Mouse (Mus musculus) naive thymus-derived CD4-positive, alpha-beta T cell, adult 2 months (primary cell): Measurements from ENCODE around the gene Sp140.
"Not testable (repeated sequence)": the region's sequence is repeated elsewhere in the genome, so short reads cannot be mapped to it uniquely, and the experiment has no call there.

Experiments
- DNase-seq: peaks from one replicate; pipeline ENCODE4 v3.0.0-alpha.2; 2011; ENCODE audit warnings: low read depth

The Sp140 gene

GRCm38 (mm10) chr1:85649881-85650280 is 49.7 kb downstream of the Sp140 start, which contains the start of gene Sp100:
TSS of gene Sp100 (plus strand) at chr1:85649988.
- DNase-seq, result peak; percentile 72

DNA sequence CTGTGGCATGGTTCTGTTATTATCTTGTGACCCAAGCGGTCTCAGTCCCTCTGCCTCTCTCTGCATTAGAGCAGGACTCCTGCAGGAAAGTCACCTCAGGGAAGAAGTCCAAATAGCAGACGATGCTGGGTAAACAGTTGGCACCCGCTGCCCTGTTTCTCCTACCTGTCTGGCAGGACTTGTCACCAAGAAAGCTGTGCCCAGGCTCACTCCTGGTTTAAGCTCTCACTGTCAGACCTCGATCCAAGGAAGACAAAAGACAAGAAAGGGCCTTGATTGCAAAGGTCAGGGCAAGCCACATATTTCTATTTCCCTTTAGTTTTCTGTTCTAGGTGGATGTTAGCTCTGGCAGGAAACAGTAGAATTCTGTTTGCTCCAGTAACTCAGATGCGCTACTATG is 50.3 kb downstream of the Sp140 start:
- DNase-seq, result not testable (repeated sequence)

- DNase-seq, result peak; percentile 53
Observed at GRCm38 (mm10) chr1:85651770-85652275, 51.6 kb downstream of the Sp140 start.

DNA sequence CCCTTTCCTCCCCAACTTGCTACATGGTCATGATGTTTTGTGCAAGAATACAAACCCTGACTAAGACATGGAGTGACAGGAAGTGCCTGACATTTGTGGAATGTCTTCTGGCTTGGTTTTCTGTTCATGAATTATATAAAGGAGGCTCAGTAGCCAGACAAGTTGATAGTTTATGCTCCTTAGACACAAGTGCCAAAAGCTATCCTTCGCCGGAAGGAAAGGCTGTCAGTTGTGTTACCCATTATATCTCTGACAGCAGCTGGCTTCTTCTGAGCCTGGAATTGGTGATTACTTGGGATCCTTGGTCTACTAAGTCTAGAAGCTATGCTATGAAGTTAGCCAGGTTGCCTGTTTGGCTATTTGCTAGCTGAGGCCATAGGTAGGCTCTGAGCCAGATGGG is 57.0 kb downstream of the Sp140 start:
- DNase-seq, result not testable (repeated sequence)

DNA sequence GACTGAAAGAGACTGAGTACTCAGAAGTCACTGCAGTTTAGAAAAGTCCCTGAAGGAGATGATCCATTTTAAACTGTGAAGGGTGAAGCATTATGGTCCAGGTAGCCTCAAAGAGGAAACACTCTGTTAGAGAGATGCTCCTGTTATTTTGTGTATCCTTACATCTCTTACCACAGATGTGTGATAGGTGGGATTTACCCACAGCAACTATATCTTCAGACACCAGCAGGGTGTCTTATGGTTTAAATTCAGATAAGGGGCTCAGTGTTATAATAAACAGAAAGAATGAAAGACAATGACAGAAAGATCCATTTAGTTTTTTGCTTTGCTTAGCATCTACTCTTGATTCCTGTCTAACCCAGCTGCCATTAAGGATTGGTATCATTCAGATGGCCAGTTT is 64.1 kb downstream of the Sp140 start:
- DNase-seq, result no peak

DNA sequence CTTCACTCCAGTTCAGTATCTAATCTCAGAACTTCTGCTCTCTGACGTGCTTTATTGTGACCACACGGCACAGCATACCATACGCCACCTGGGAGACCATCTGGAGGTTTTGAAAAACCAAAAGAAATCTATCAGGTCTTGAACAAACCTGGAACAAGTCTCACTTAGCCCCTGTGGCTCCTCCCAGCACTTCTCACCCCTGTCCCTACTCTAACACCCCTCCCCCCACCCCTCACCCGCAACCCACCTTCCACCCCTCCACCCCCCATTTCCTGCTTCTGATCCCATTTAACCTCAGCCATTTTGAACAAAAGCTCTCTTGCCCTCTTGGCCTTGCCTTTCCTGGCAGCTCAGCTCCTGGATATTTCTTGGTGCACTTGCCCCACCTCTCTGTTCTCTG is 80.0 kb downstream of the Sp140 start:
- peak; percentile 59 for DNase-seq

DNA sequence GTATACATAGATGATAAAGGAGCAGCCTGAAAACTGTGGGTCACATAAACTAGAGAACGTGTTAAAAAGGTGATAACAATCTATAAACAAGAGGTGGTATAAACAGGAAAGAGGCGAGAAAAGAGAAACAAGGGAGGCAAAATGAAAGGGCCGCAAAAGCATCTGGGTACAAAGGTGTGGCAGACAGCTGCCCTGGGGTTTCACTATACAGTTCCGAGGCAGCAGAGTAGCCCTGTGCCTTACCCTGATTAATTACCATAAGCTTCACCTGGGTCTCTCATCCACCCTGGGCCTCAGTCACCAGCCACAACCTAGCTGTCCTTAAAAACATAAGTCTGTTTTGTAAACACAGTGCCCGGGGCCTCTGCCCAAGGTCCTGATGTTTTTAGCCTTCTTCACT is 86.5 kb downstream of the Sp140 start:
- peak; percentile 65 for DNase-seq

- DNase-seq, result peak; percentile 88
Observed at GRCm38 (mm10) chr1:85687346-85687745, 87.2 kb downstream of the Sp140 start.

DNA sequence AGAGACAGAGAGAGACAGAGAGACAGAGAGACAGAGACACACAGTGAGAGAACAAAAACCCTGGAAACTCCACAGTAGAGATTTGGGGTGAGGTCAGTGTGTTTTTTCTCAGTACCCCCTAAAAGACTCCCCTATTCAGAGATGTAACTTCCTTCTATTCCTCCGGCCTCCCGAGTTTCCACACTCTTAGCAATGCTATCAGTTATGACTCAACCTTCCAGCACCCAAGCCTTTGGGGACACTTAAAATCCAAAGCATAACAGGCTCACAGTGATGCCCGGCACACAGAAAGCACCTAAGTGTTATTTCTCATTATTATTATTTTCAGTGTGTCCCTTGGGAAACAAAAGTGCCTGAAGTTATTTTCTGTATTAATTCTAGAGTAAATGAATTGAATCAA is 90.4 kb downstream of the Sp140 start:
- DNase-seq, result no peak

GRCm38 (mm10) chr1:85692281-85692680 is 92.1 kb downstream of the Sp140 start:
- DNase-seq, result no peak

DNA sequence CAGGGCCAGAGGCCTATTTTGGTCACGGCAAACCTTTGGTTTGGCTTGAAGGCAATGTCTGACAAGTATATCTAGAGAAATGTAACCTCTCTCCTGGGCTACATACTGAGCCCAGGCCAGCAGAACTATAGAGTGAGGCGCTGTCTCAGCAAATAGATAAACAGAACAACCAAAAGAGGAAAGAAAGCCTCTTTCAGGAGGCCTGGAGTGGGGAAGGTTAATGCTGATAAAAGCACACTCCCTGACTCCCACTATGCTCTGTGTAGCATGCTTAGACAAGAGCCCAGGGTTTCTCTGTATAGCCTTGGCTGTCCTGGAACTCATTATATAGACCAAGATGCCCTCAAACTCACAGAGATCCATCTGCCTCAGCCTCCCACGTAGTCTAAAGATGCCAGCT is 93.1 kb downstream of the Sp140 start:
- no peak for DNase-seq
